Mouse (Mus musculus): ENCODE data around the gene Mettl22. TPM values are rescaled to one million over a fixed set of nuclear protein-coding genes. Genes with fewer than 3 reads are reported as not detected.

The Mettl22 gene
- total RNA-seq, 2 experiments from 2014 or later = 22.1 to 26.5 TPM

Other genes starting within 250 kb of the Mettl22 start
- 1 to 10 TPM; 7.1 to 8.0 TPM for gene Tmem114, start 45.7 kb upstream of the Mettl22 start, total RNA-seq (2021)
- 100 to 1,000 TPM; 136 to 146 TPM for gene Abat, start 42.6 kb downstream of the Mettl22 start, total RNA-seq (2021)
- 10 to 100 TPM; 27.1 to 35.4 TPM for gene Pmm2, start 166.9 kb downstream of the Mettl22 start, total RNA-seq (2021)
- 10 to 100 TPM; 11.4 to 11.6 TPM for gene Tmem186, start 166.9 kb downstream of the Mettl22 start, total RNA-seq (2021)
- gene Carhsp1, start 201.4 kb downstream of the Mettl22 start, total RNA-seq (2021) = 10 to 100 TPM; 24.0 to 27.4 TPM
- gene Gm5767, start 210.0 kb downstream of the Mettl22 start, total RNA-seq (2021) = not detected

All from layer of hippocampus, postnatal 25 days (tissue).